Mouse (Mus musculus): ENCODE results near the gene Rfx2.

The Rfx2 gene

GRCm38 (mm10) chr17:56780291-56780978 lies 50.4 kb downstream of the Rfx2 start:
- DNase-seq (ENCODE audit: low spot score): no peak

- DNase-seq (ENCODE audit: low spot score): no peak
Observed at GRCm38 (mm10) chr17:56778779-56779362, 51.9 kb downstream of the Rfx2 start.

GRCm38 (mm10) chr17:56777568-56777967 lies 53.2 kb downstream of the Rfx2 start:
- no peak for DNase-seq (ENCODE audit: low spot score)

DNA sequence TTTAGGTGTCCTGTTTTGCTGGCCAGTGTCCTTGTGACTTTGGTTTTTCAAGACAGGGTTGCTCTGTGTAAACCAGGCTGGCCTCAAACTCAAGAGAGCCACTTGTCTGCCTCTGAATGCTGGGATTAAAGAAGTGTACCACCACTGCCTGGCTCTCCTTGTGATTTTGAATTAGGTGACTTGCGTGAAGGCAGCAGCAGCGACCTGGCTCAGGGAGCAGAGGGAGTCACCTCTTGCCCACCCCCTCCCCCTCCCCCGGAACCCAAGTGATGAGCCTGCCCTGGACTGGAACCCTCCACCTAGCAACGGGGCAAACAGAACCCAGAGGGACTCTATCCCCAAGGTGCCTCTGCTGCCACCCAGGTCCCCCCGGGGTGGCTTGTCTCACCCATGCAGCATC lies 60.9 kb downstream of the Rfx2 start, which contains the start of gene Prr22:
Gene Prr22, plus strand, starts transcription at position 301 of the 400 bp plus-strand sequence.
- no peak for DNase-seq (ENCODE audit: low spot score)

GRCm38 (mm10) chr17:56768941-56769340 lies 61.9 kb downstream of the Rfx2 start:
- no peak for DNase-seq (ENCODE audit: low spot score)

DNA sequence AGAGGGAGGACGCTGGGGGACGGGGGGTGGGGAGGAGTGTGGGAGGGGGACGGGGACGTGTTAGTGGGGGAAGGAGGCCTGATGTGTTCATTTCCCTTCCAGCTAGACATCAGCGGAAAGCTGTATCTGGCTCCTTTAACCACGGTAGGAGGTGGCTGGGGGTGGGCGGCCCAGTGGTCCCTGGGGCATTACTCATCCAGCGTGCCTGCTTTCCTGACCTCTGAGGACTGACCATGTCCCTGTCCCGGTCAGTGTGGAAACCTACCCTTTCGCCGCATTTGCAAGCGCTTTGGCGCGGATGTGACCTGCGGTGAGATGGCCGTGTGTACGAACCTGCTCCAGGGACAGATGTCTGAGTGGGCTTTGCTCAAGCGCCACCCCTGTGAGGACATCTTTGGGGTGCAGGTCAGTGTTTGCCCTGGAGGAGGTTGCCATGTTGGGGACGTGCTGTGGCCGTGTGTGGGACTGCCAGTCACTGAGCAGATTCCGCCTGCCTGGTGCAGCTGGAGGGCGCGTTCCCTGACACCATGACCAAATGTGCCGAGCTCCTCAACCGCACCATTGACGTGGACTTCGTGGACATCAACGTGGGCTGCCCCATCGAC lies 63.2 kb downstream of the Rfx2 start:
- no peak for DNase-seq (ENCODE audit: low spot score)

DNA sequence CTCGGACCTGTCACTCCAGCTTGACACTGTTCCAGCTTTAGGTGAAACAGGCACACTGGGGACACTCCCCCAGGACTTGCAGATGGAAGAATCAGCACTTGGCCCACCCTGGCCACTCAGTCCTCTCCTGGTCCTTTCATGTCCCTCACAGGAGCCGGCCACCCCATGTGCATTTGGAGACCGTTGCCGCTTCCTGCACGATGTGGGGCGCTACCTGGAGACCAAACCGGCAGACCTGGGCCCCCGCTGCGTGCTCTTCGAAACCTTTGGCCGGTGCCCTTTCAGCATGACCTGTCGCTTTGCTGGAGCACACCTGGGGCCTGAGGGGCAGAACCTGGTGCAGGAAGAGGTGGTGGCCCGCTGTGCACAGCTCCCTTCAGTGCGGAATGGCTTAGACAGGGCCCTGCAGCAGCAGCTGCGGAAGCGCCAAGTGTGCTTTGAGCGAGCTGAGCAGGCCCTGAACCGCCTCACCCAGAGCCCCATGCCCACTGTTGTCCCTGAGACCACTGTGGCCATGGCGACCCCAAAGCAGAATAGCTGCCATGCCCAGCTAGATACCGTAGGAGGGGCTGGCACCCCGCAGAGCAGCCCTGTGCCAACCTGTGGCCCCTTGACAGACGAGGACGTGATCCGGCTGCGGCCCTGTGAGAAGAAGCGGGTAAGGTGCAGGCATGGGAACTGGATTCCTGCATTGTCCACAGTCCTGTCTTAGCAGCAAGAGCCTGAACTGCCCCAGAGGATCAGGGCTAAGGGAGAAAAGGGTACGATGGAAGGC lies 64.0 kb downstream of the Rfx2 start:
- no peak for DNase-seq (ENCODE audit: low spot score)

GRCm38 (mm10) chr17:56765431-56765830 lies 65.4 kb downstream of the Rfx2 start:
- DNase-seq (ENCODE audit: low spot score): no peak

GRCm38 (mm10) chr17:56764474-56765354 lies 66.1 kb downstream of the Rfx2 start, which contains the start of gene Dus3l:
Gene Dus3l (plus strand): TSS chr17:56764757.
- DNase-seq (ENCODE audit: low spot score): peak; percentile 95

- DNase-seq (ENCODE audit: low spot score): no peak
Observed at GRCm38 (mm10) chr17:56763741-56764250, 67.0 kb downstream of the Rfx2 start.

- DNase-seq (ENCODE audit: low spot score): peak; percentile 63
Observed at GRCm38 (mm10) chr17:56762769-56763731, 67.8 kb downstream of the Rfx2 start.

GRCm38 (mm10) chr17:56761991-56762410 lies 68.8 kb downstream of the Rfx2 start:
- peak; percentile 72 for DNase-seq (ENCODE audit: low spot score)

DNA sequence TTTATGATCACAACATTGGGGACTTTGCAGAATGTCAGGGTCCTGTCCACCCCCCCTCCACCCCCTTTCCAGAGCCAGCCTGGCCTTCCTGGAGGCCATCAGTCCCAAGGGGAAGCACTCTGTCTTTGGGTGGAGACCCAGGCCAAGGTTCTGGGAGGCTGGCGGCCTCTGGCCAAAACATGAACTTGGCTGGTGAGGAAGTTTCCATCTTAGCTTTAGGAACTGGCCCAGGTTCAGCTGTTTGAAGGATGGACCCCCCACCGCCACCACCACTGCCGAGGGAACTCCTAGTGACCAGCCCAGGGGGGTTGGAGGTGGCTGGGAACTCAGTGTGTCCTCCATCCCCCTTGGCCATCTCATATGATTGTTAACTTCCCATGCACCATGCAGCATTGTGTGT lies 69.7 kb downstream of the Rfx2 start:
- no peak for DNase-seq (ENCODE audit: low spot score)

- DNase-seq (ENCODE audit: low spot score): no peak
Observed at GRCm38 (mm10) chr17:56759261-56759660, 71.6 kb downstream of the Rfx2 start.

- DNase-seq (ENCODE audit: low spot score): no peak
Observed at GRCm38 (mm10) chr17:56758132-56758531, 72.7 kb downstream of the Rfx2 start.

DNA sequence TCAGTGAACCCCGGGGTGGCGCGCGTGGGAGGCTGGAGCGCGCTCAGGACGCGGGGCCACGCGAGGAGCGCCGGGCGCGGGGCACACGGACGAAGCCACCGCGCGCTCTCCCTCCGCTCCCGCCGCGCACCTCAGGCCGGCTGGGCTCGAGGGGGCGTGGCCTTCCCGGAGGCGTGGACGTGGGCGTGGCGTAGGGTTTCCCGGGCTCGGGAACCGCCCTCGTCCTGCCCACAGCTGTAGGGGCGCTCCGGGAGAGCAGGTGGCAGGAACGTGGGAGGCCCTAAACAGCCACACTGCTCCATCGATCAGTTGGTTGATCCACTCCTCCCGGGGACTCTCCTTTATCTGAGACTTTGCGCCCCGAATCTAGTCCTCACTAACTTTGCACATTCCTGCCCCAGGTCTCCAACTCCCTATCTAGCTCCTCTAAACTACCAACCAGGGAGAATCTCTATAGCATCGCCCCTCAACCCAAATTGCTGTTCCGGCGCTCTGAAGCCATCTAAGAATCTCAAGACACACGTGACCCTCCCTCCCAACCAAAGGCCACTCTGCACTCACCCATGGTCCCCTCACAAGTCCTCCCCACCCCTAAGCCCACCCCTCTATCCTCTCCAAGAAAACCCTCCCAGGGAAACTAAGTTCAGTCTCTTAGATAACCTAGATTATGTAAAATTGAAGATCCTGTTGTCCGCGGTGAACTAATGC lies 73.2 kb downstream of the Rfx2 start, which contains the start of gene Nrtn:
Gene Nrtn, minus strand, starts transcription at position 115 of the 708 bp plus-strand sequence.
- no peak for DNase-seq (ENCODE audit: low spot score)

DNA sequence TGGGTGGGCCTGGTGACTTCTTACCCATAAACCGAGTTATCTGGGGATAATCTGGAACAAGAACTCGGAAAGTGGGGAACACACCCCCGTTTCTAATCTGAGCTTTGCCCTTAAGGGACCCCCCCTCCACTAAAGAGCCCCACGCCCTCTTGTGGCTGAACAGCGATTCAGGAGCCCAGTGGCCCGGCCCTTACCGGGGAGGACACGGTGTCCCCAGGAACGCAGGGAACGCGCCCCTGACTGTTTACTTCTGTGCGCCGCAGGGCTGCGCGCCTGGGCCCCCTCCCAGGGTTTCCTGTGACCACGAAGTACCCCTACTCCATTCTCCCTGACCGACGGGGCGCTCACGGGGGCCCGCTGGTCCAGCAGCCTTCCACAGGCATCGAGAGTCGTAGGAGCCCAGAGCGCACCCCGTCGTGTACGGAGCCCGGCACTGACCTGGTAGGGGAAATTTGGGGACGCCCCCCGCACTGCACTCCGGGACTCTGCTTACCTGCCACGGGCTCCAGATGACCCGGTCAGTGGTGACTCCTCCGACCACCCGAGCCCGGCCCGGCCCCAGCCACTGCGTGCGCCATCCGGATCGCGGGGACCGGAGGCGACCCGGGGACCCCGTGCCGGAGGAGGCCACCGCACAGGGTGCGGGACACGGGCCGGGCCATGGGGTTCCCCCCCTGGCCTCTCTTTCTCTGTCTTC lies 74.0 kb downstream of the Rfx2 start:
- DNase-seq (ENCODE audit: low spot score): no peak

GRCm38 (mm10) chr17:56754271-56755185 lies 76.3 kb downstream of the Rfx2 start:
- DNase-seq (ENCODE audit: low spot score): no peak
